Comparison of ENCODE assay signal across 8 mouse cellular contexts in genomic region chr3:55793842-55794575, GRCm38 (mm10). TPM values are rescaled to one million over a fixed set of nuclear protein-coding genes. Genes with fewer than 3 reads are reported as not detected.
DNase-seq lines count a peak whose midpoint lies in the region; ATAC-seq and TF ChIP-seq lines count a peak whose summit lies in the region.

No protein-coding gene starts in this region.

- peak; percentile 95 for DNase-seq in heart, adult 11 months
- no peak for DNase-seq in heart, embryonic 10.5 days (ENCODE audit: low spot score)
- peak; percentile 72 to 86 for DNase-seq in adrenal gland, adult 18-20 months (ENCODE audit: low spot score in 2 of 2)
- peak; percentile 57 to 65 for DNase-seq in gastrocnemius, adult 8-10 months (ENCODE audit: low spot score in 2 of 2)
- peak; percentile 60 for DNase-seq in kidney, adult 9 months
- DNase-seq in midbrain, postnatal 0 days (ENCODE audit: low spot score) = peak; percentile 80
- DNase-seq in frontal cortex, postnatal 25 days (ENCODE audit: low spot score in 2 of 2) = no peak
- no peak for DNase-seq in thymus, postnatal 14 days

- no peak overlapping the region for H3K27ac ChIP-seq in heart, embryonic 10.5 days
- no peak overlapping the region for H3K27ac ChIP-seq in midbrain, postnatal 0 days (ENCODE audit: low read depth, low read length)

- 0 out of 2 replicates have a peak, but pooled peaks have one; percentile 24 for ATAC-seq in midbrain, postnatal 0 days (ENCODE audit: low FRiP score)

- H3K9ac ChIP-seq in midbrain, postnatal 0 days (replicated peaks; ENCODE audit: low read length, poor library complexity, severe bottlenecking) = no peak overlapping the region

- no peak overlapping the region for H3K4me2 ChIP-seq in midbrain, postnatal 0 days (ENCODE audit: low read depth, low read length, poor library complexity, severe bottlenecking)

- WGBS in heart, embryonic 10.5 days = 46% methylated on average over 7 of the region's 7 CpGs
- WGBS in midbrain, postnatal 0 days = 49% methylated on average over 7 of the region's 7 CpGs

- no peak for TF ChIP-seq CTCF in midbrain, postnatal 0 days (IDR thresholded peaks at IDR 0.05)

- no peak overlapping the region for H3K4me3 ChIP-seq in heart, embryonic 10.5 days
- no peak overlapping the region for H3K4me3 ChIP-seq in midbrain, postnatal 0 days (ENCODE audit: low read depth, low read length)

- H3K36me3 ChIP-seq in heart, embryonic 10.5 days = no peaks in the 10 kb centered on the region
- no peaks in the 10 kb centered on the region for H3K36me3 ChIP-seq in midbrain, postnatal 0 days (ENCODE audit: insufficient read depth, low read length)

- H3K9me3 ChIP-seq in heart, embryonic 10.5 days = no peaks in the 10 kb centered on the region
- H3K9me3 ChIP-seq in midbrain, postnatal 0 days (ENCODE audit: low read length) = no peaks in the 10 kb centered on the region

- no peaks in the 10 kb centered on the region for H3K27me3 ChIP-seq in heart, embryonic 10.5 days (ENCODE audit: insufficient read depth, poor library complexity, severe bottlenecking)
- no peaks in the 10 kb centered on the region for H3K27me3 ChIP-seq in midbrain, postnatal 0 days (ENCODE audit: insufficient read depth, low read length)

- peaks cover 11% of the 10 kb centered on the region for H3K4me1 ChIP-seq in heart, embryonic 10.5 days
- H3K4me1 ChIP-seq in midbrain, postnatal 0 days (ENCODE audit: insufficient read depth, low read length) = peaks cover 10% of the 10 kb centered on the region; the same call in 1 of the 2 replicates

RNA-seq across cellular contexts. Expression of gene Mab21l1, which starts 11.7 kb away (rescaled TPM):
- 4.0 and 4.1 TPM in 2 replicates for polyA plus RNA-seq in heart, embryonic 10.5 days (2016; fragmentation: Nextera tagmentation; extraction: Ambion mirVana)
- 1 to 10 TPM in 1 of 2 experiments, under 1 TPM in 1; 0.99 to 1.2 TPM for total RNA-seq in adrenal gland, adult 18-20 months (2021)
- total RNA-seq in gastrocnemius, adult 8-10 months (2022) = 1 to 10 TPM; 1.7 to 3.0 (median 2.4) TPM
- total RNA-seq in midbrain, postnatal 0 days (2014; rRNA removed) = 151 and 152 TPM in 2 replicates
- 131 and 148 TPM in 2 replicates for polyA plus RNA-seq in midbrain, postnatal 0 days (2015; fragmentation: Nextera tagmentation; extraction: Ambion mirVana)

Comparison
In these comparisons a context has a peak if more than half of its experiments do, and no peak if none do; other contexts are left out.
1. DNase-seq: peak in heart, adult 11 months (single experiment), adrenal gland, adult 18-20 months (2 of 2), gastrocnemius, adult 8-10 months (2 of 2), kidney, adult 9 months (single experiment) and midbrain, postnatal 0 days (single experiment); none in heart, embryonic 10.5 days (single experiment), frontal cortex, postnatal 25 days (0 of 2) and thymus, postnatal 14 days (single experiment).
2. RNA of gene Mab21l1, which starts 11.7 kb away (total RNA-seq): 151 to 152 TPM in midbrain, postnatal 0 days; 1.7 to 3.0 TPM in gastrocnemius, adult 8-10 months and 0.99 to 1.2 TPM in adrenal gland, adult 18-20 months; every median in the first group is over 10 times any median in the second.